Mouse (Mus musculus) liver, embryonic 14.5 days (tissue): ENCODE results near the gene Ten1.

Source experiments
- CTCF ChIP-seq: IDR thresholded peaks from 2 replicates; pipeline ENCODE4 v1.5.1; 2016; ENCODE audit warnings: antibody characterized with exemption, low read depth, control low read depth
- EP300 ChIP-seq: IDR thresholded peaks from 2 replicates; pipeline ENCODE4 v1.6.1; 2016; ENCODE audit warnings: antibody characterized with exemption, low read depth

DNA sequence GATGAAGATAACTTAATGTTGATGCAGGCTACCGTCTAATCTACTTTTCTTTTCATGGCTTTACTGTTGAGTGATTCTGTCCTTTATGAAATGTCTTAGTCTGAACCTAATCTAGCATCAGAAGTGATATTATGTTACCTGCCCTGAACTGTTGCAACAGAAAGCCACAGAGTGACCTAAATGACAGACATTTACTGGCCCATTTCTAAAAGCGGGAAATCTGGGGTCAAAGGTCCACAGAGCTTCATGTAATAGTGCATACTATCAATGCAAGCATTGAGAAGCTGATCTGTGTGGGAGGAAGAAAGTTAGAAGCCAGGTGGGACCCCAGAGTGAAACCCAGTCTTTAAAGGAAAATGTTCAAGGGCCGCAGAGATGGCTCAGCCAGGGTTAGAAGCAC lies 4.5 kb downstream of the Ten1 start:
- TF ChIP-seq CTCF: no peak
- no peak for TF ChIP-seq EP300
